Mouse (Mus musculus) forebrain, embryonic 11.5 days (tissue): ENCODE data around the gene Kcnk18. TPM values are rescaled to one million over a fixed set of nuclear protein-coding genes. Genes with fewer than 3 reads are reported as not detected.

Experiments used
- ATAC-seq: fragments of 200-750 bp; cut with Nextera tagmentation; replicated peaks from 2 replicates; pipeline ENCODE4 v1.8.0; 2017; ENCODE audit warnings: moderate TSS enrichment; ENCODE audit not compliant: low FRiP score
- DNase-seq: peaks from one replicate; pipeline ENCODE4 v3.0.0-alpha.2; 2017; ENCODE audit warnings: low spot score
- H3K27ac ChIP-seq: fragments of 300-500 bp; sonication (generic); 2 replicates; pipeline ENCODE4 v1.5.1; 2014; ENCODE audit warnings: low read depth, low read length
- H3K27me3 ChIP-seq: fragments of 300-500 bp; sonication (generic); 2 replicates; pipeline ENCODE4 v1.6.1; 2014; ENCODE audit warnings: mild to moderate bottlenecking, low read length, mixed read lengths; ENCODE audit not compliant: control insufficient read depth, insufficient read depth
- H3K36me3 ChIP-seq: fragments of 300-500 bp; sonication (generic); 2 replicates; pipeline ENCODE4 v1.6.1; 2014; ENCODE audit warnings: mild to moderate bottlenecking, low read length, moderate library complexity, mixed read lengths; ENCODE audit not compliant: control insufficient read depth, insufficient read depth
- H3K4me1 ChIP-seq: fragments of 300-500 bp; sonication (generic); replicated peaks from 2 replicates; pipeline ENCODE4 v1.6.1; 2014; ENCODE audit warnings: low read length, mixed read lengths; ENCODE audit not compliant: control insufficient read depth, insufficient read depth
- H3K4me2 ChIP-seq: fragments of 300-500 bp; sonication (generic); 2 replicates; pipeline ENCODE4 v1.6.1; 2014; ENCODE audit warnings: low read depth, mild to moderate bottlenecking, low read length, moderate library complexity, mixed read lengths; ENCODE audit not compliant: severe bottlenecking
- H3K4me3 ChIP-seq: fragments of 300-500 bp; sonication (generic); 2 replicates; pipeline ENCODE4 v1.5.1; 2014; ENCODE audit warnings: low read depth, low read length
- H3K9ac ChIP-seq: fragments of 300-500 bp; sonication (generic); 2 replicates; pipeline ENCODE4 v1.6.1; 2014; ENCODE audit warnings: low read length
- H3K9me3 ChIP-seq: fragments of 300-500 bp; sonication (generic); 2 replicates; pipeline ENCODE4 v1.6.1; 2016; ENCODE audit warnings: low read length, mixed read lengths; ENCODE audit not compliant: control insufficient read depth
- WGBS: fragments of 180-500 bp; shearing (Covaris S2); extraction: QIAGEN DNeasy Blood & Tissue Kit; methylation state at CpG from one replicate; pipeline ENCODE4 v1.1.7; 2014; 5-methylcytosine and 5-hydroxymethylcytosine counted together
- polyA plus RNA-seq: library from polyadenylated mRNA; unstranded; fragments of >200 nt; fragmentation: Nextera tagmentation; extraction: Ambion mirVana; gene quantifications from 2 replicates; pipeline ENCODE4 v1.2.1, GENCODE M21; 2014

Kcnk18 gene
- polyA plus RNA-seq, 1 experiment from 2014 or later: not detected

DNA sequence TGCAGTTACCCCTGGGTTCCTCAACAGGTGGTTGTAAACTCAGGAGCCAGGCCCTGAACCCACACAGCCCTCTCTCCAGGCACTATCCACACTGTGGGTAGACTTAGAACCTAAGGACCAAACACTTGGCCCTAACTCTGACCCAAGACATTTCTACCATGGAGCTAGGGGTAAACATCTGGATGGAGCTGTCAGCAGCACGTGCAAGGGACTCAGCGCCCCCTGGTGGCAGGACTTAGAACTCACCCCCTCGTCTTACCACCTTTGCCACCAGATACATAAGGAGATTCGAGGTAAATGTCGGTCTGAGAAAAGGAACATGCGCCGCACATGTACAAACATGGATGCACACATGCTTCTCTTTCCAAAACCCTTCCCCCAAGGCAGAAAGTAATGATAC is 20.9 kb upstream of the Kcnk18 start:
- no peak overlapping the region for H3K9ac ChIP-seq
- H3K4me3 ChIP-seq: no peak overlapping the region
- ATAC-seq (no peak), DNase-seq (peak; percentile 86)
- whole genome bisulfite sequencing: 46% methylated on average over 7 of the region's 7 CpGs
- H3K4me1 ChIP-seq: peaks cover 3% of the 10 kb centered on the region; the same call in 1 of the 2 replicates
- no peaks in the 10 kb centered on the region; the same call in 1 of the 2 replicates for H3K9me3 ChIP-seq
- no peak overlapping the region for H3K27ac ChIP-seq
- no peak overlapping the region for H3K4me2 ChIP-seq
- H3K36me3 ChIP-seq: no peaks in the 10 kb centered on the region
- peaks cover 45% of the 10 kb centered on the region for H3K27me3 ChIP-seq

DNA sequence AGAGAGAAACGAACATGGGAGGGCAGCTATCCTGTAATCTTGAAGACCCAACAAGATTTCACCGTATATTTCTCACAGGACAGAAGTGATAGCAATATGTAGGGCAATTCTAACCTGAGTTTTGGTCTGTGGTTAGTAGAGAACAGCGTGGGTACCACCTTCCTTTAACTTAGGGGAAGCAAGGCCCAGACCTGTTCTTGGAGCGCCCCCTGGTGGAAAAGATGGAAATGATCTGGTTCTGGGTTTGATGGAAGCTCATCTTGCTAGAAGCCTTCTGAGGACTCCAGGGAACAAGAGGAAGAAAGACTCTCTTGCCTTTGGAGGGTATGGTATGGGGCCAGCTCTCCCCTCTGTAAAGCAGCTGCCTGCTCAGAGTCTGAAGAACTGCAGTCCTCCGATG is 10.5 kb upstream of the Kcnk18 start:
- no peak overlapping the region for H3K9ac ChIP-seq
- ATAC-seq (no peak), DNase-seq (peak; percentile 83)
- no peaks in the 10 kb centered on the region for H3K4me1 ChIP-seq
- no peaks in the 10 kb centered on the region for H3K9me3 ChIP-seq
- 28% methylated on average over 5 of the region's 5 CpGs for WGBS
- H3K36me3 ChIP-seq: no peaks in the 10 kb centered on the region
- H3K27me3 ChIP-seq: no peaks in the 10 kb centered on the region
- no peak overlapping the region for H3K27ac ChIP-seq
- no peak overlapping the region for H3K4me3 ChIP-seq
- no peak overlapping the region for H3K4me2 ChIP-seq

DNA sequence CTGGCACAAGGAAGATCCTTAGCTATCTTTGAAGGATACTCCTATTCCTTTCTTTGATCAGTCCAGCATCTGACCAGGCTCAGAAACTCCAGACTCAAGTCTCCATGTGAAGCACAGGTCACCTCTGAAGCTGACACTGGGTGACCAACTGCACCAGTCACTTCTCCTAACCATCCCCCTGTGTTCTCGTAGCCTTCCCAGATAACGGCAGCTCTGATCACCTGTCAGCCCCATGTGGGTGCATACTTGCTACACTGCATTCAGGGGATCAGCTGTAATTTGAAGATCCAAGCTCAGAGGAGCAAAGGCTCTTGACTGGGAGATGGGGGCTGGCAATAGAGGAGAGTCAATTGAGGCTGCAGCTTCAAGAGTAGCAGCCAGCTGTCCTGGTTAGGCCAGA is 10.0 kb upstream of the Kcnk18 start:
- H3K36me3 ChIP-seq: no peaks in the 10 kb centered on the region
- H3K4me3 ChIP-seq: no peak overlapping the region
- no peaks in the 10 kb centered on the region for H3K27me3 ChIP-seq
- DNase-seq: no peak
- WGBS: 73% methylated on average over 2 of the region's 2 CpGs
- H3K4me2 ChIP-seq: no peak overlapping the region
- H3K9me3 ChIP-seq: no peaks in the 10 kb centered on the region
- no peaks in the 10 kb centered on the region for H3K4me1 ChIP-seq
- no peak overlapping the region for H3K27ac ChIP-seq
- H3K9ac ChIP-seq: no peak overlapping the region
- ATAC-seq: no peak

DNA sequence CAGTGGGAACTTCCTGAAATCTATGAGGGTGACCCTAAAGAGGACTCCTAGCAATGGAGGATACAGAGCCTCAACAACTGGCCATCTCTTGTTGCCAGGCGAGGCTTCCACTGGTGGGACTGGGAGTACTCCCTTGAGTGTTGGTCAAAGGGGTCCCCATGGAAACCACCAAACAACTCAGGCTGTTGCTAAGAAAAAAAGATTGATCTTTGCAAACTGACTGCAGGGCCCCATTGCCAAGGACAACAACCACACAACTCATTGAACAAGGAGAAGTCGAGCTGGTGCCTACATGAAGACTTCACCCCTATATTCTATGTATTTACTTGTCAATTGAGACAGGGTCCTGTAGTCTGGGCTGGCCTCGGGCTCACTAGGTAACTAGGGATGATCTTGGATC is 2.1 kb upstream of the Kcnk18 start:
- DNase-seq (no peak), ATAC-seq (no peak)
- no peaks in the 10 kb centered on the region for H3K27me3 ChIP-seq
- no peaks in the 10 kb centered on the region for H3K36me3 ChIP-seq
- no peaks in the 10 kb centered on the region for H3K4me1 ChIP-seq
- no peaks in the 10 kb centered on the region for H3K9me3 ChIP-seq
- no peak overlapping the region for H3K4me2 ChIP-seq
- no peak overlapping the region for H3K4me3 ChIP-seq
- no peak overlapping the region for H3K9ac ChIP-seq
- no peak overlapping the region for H3K27ac ChIP-seq
- WGBS: 79% methylated on average over 3 of the region's 3 CpGs

DNA sequence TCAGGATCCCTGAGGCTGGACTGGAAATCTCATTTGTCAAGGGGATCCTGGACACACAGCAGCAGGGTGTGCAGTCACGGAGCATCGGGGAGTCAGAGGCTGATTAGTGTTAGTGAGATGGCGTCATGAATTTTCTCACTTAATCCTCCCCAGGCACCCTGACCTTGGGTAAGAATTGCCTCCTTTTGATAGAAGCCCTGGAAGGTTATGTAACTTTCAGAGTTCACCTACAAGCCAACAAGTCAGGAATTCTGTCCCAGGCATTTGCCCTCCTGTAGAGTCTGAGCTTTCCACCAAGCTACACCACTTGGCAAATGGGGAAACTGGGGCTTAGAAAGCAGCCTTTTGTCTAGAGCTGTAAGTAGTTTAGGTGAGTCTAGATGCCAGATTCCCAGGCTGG is 2.1 kb downstream of the Kcnk18 start:
- H3K36me3 ChIP-seq: no peaks in the 10 kb centered on the region
- ATAC-seq: no peak
- H3K4me2 ChIP-seq: no peak overlapping the region
- no peaks in the 10 kb centered on the region for H3K9me3 ChIP-seq
- no peak overlapping the region for H3K27ac ChIP-seq
- no peak overlapping the region for H3K9ac ChIP-seq
- no peak for DNase-seq
- H3K27me3 ChIP-seq: no peaks in the 10 kb centered on the region
- WGBS: 69% methylated on average over 3 of the region's 3 CpGs
- H3K4me1 ChIP-seq: no peaks in the 10 kb centered on the region
- H3K4me3 ChIP-seq: no peak overlapping the region

DNA sequence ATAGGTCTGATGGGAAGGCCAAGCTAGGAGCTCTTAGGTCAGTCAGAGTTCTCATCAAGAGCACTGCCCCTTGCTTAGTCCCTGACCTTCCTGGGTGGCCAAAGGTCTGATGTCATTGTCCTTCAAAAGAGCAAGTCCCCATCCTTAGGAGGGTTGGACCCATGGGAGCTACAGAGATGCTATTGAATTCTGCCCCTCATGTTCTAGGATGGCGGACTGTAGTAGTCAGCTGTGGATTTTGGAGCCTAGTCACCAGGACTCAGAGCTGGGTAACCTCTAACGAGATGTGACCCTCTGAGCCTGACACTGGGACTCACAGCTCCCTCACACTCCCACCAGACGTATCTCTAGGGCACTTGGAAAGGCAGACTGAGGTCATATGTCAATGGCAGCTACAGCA is 9.4 kb downstream of the Kcnk18 start:
- no peak overlapping the region for H3K4me2 ChIP-seq
- no peaks in the 10 kb centered on the region for H3K4me1 ChIP-seq
- no peaks in the 10 kb centered on the region for H3K9me3 ChIP-seq
- 78% methylated on average over 3 of the region's 3 CpGs for WGBS
- H3K4me3 ChIP-seq: no peak overlapping the region
- H3K27me3 ChIP-seq: no peaks in the 10 kb centered on the region
- H3K36me3 ChIP-seq: no peaks in the 10 kb centered on the region
- H3K9ac ChIP-seq: no peak overlapping the region
- H3K27ac ChIP-seq: no peak overlapping the region
- ATAC-seq (no peak), DNase-seq (no peak)

DNA sequence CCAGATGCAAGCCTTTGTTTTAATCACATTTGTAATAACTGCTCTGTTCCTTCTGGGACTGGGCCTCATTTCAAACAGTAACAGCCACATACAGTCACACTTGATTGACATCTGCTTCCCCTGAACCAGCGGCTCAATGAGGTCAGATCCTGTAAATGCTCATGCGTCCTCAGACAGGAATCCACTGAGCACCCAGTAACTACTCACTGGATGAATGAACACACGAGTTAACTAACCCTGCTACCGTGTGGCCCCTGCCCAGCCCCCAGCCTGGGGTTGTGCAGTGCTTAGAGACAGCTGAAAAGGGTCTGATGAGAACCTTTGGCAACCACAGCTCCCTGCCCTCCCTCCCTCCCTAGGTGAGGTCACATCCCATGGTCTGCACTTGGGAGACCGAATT is 13.8 kb downstream of the Kcnk18 start:
- WGBS: 76% methylated on average over 5 of the region's 5 CpGs
- ATAC-seq (no peak), DNase-seq (no peak)
- Histone ChIP-seq H3K4me3 (no peak overlapping the region), H3K9me3 (no peaks in the 10 kb centered on the region), H3K9ac (no peak overlapping the region), H3K36me3 (no peaks in the 10 kb centered on the region), H3K4me1 (no peaks in the 10 kb centered on the region), H3K27ac (no peak overlapping the region), H3K4me2 (no peak overlapping the region), H3K27me3 (no peaks in the 10 kb centered on the region)

DNA sequence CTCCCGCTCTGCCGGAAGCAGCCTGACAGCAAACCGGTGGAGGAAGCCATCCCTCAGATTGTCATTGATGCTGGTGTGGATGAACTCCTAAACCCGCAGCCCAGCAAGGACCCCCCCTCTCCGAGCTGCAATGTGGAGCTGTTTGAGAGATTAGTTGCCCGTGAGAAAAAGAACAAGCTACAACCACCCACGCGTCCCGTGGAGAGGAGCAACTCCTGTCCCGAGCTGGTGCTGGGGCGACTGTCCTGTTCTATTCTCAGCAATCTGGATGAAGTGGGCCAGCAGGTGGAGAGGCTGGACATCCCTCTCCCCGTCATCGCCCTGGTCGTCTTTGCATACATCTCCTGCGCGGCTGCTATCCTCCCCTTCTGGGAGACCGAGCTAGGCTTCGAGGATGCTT is 16.0 kb downstream of the Kcnk18 start:
- Histone ChIP-seq H3K4me2 (no peak overlapping the region), H3K27me3 (no peaks in the 10 kb centered on the region), H3K4me3 (no peak overlapping the region), H3K9me3 (no peaks in the 10 kb centered on the region), H3K36me3 (no peaks in the 10 kb centered on the region), H3K27ac (no peak overlapping the region), H3K4me1 (no peaks in the 10 kb centered on the region), H3K9ac (no peak overlapping the region)
- 89% methylated on average over 18 of the region's 18 CpGs for WGBS
- DNase-seq (no peak), ATAC-seq (no peak)

DNA sequence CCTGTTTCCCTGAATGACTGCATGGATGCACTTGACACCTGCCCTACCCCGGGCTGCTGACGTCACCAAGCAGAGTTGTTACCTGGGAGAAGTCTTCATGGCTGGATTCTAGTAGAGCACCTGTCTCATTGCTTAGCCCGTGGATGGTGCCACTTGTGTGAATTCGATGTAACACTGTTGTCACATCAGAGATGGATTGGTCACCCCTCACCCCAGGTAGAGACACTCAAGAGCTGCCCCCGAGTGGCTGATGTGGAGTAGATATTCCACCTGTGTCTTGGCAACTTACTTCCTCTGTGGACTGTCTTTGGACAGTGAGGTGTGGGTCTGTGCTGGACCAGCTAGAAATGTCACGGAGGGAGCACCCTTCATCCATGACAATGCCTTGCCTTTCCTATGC is 17.0 kb downstream of the Kcnk18 start:
- WGBS: 87% methylated on average over 6 of the region's 6 CpGs
- no peak for ATAC-seq
- no peak for DNase-seq

More for the DNA sequence above, 17.0 kb downstream of the Kcnk18 start:
- no peak overlapping the region for H3K27ac ChIP-seq
- no peak overlapping the region for H3K4me3 ChIP-seq
- H3K9me3 ChIP-seq: no peaks in the 10 kb centered on the region
- H3K27me3 ChIP-seq: no peaks in the 10 kb centered on the region
- no peak overlapping the region for H3K9ac ChIP-seq
- no peaks in the 10 kb centered on the region for H3K4me1 ChIP-seq
- H3K36me3 ChIP-seq: no peaks in the 10 kb centered on the region
- H3K4me2 ChIP-seq: no peak overlapping the region
